ENCODE assay signal across 24 mouse cellular contexts in the genomic region with DNA sequence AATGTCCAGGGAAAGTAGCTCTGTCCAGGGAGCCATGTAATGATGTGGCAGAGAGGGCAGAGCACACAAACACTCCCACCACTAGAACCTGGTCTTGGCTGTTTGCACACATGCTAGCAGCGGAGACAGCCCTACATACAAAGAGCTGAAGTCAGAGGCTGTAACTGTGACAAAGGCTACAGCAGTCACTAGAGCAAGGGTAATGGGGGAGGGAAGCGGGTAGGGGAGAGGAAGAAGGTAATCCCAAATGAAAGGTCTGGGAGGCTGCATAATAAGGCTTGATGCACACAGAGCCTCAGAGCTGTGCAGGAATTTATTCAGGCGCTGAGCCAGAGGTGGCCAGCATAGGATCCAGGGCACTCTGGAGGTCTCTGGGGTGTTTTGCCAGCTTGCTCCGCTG.
DNase-seq lines count a peak whose midpoint lies in the region; ATAC-seq and TF ChIP-seq lines count a peak whose summit lies in the region.
"Had no signal": no experiment of that assay in that cellular context is flagged by ENCODE, and none has a peak within 500 bp of the region (broad histone marks: within the 10 kb centered on the region; RNA-seq: fewer than 3 reads in every experiment).

No protein-coding gene starts in this region.

- no peak for TF ChIP-seq CTCF in brain, embryonic 14.5 days (IDR thresholded peaks at IDR 0.05; ENCODE audit: borderline replicate concordance, extremely low read depth, insufficient read depth, insufficient read length)

- H3K27ac ChIP-seq in forebrain, embryonic 10.5 days, result peak overlapping the region; percentile 66
- H3K27ac ChIP-seq in forebrain, embryonic 13.5 days, result no peak overlapping the region
- no peak overlapping the region for H3K27ac ChIP-seq in forebrain, embryonic 15.5 days (replicated peaks)
- no peak overlapping the region; the same call in 1 of the 2 replicates for H3K27ac ChIP-seq in midbrain, embryonic 15.5 days
- H3K27ac ChIP-seq: embryonic facial prominence, embryonic 12.5 days; gastrocnemius, adult 2 months; heart, embryonic 15.5 days; hindbrain, postnatal 0 days; layer of hippocampus, adult 2 months; left cerebral cortex, adult 2 months; limb, embryonic 15.5 days; liver, embryonic 14.5 days; neural tube, embryonic 12.5 days had no signal

- peak overlapping the region; percentile 8; the same call in 1 of the 2 replicates for H3K4me3 ChIP-seq in forebrain, embryonic 10.5 days
- H3K4me3 ChIP-seq in forebrain, embryonic 13.5 days, result no peak overlapping the region
- H3K4me3 ChIP-seq in forebrain, embryonic 15.5 days, result no peak overlapping the region
- H3K4me3 ChIP-seq in midbrain, embryonic 15.5 days, result no peak overlapping the region
- H3K4me3 ChIP-seq: embryonic facial prominence, embryonic 12.5 days; gastrocnemius, adult 2 months; heart, embryonic 15.5 days; layer of hippocampus, adult 2 months; left cerebral cortex, adult 2 months; limb, embryonic 15.5 days; neural tube, embryonic 12.5 days had no signal

- H3K4me1 ChIP-seq in forebrain, embryonic 10.5 days, result peaks cover 24% of the 10 kb centered on the region
- H3K4me1 ChIP-seq in forebrain, embryonic 13.5 days, result peaks cover 15% of the 10 kb centered on the region
- H3K4me1 ChIP-seq in forebrain, embryonic 15.5 days, result peaks cover 6% of the 10 kb centered on the region; the same call in 1 of the 2 replicates
- peaks cover 16% of the 10 kb centered on the region for H3K4me1 ChIP-seq in midbrain, embryonic 15.5 days
- H3K4me1 ChIP-seq: heart, embryonic 15.5 days; neural tube, embryonic 12.5 days had no signal

- ATAC-seq in forebrain, embryonic 13.5 days, result no peak
- 0 out of 2 replicates have a peak, but pooled peaks have one; percentile 23 for ATAC-seq in forebrain, embryonic 15.5 days (replicated peaks)
- ATAC-seq in midbrain, embryonic 15.5 days (replicated peaks), result peak; percentile 55; the same call in 1 of the 2 replicates
- ATAC-seq: CD4-positive, CD25-positive, alpha-beta regulatory T cell, adult 4 months; hindbrain, postnatal 0 days; intestine, embryonic 16.5 days had no signal

- peak; percentile 36 for DNase-seq in forebrain, embryonic 10.5 days (ENCODE audit: extremely low spot score, low spot score)
- peak; percentile 76 for DNase-seq in brain, embryonic 14.5 days (ENCODE audit: low read depth)
- DNase-seq in thymus, postnatal 10 days (ENCODE audit: low spot score in 2 of 2), result no peak
- no peak for DNase-seq in ovary, postnatal 10 days (ENCODE audit: low spot score)
- DNase-seq: adrenal gland, postnatal 25 days; cerebellum, adult 11-12 months; cerebellum, postnatal 10 days; gastrocnemius, adult 2 months; heart, postnatal 36 days; kidney, postnatal 25 days; lung, embryonic 14.5 days had no signal

- H3K9me3 ChIP-seq in forebrain, embryonic 10.5 days, result no peaks in the 10 kb centered on the region
- H3K9me3 ChIP-seq in forebrain, embryonic 13.5 days (replicated peaks), result no peaks in the 10 kb centered on the region
- H3K9me3 ChIP-seq in forebrain, embryonic 15.5 days, result no peaks in the 10 kb centered on the region
- no peaks in the 10 kb centered on the region for H3K9me3 ChIP-seq in midbrain, embryonic 15.5 days
- H3K9me3 ChIP-seq: embryonic facial prominence, embryonic 12.5 days; heart, embryonic 15.5 days; limb, embryonic 15.5 days; neural tube, embryonic 12.5 days had no signal

- WGBS in forebrain, embryonic 10.5 days, result 35% methylated on average over 4 of the region's 4 CpGs
- WGBS in forebrain, embryonic 13.5 days, result 11% methylated on average over 4 of the region's 4 CpGs
- WGBS in forebrain, embryonic 15.5 days, result 16% methylated on average over 4 of the region's 4 CpGs
- WGBS in midbrain, embryonic 15.5 days, result 14% methylated on average over 4 of the region's 4 CpGs

- H3K36me3 ChIP-seq in forebrain, embryonic 10.5 days (replicated peaks), result no peaks in the 10 kb centered on the region
- no peaks in the 10 kb centered on the region for H3K36me3 ChIP-seq in forebrain, embryonic 13.5 days (ENCODE audit: poor library complexity, severe bottlenecking)
- H3K36me3 ChIP-seq in forebrain, embryonic 15.5 days, result no peaks in the 10 kb centered on the region
- no peaks in the 10 kb centered on the region for H3K36me3 ChIP-seq in midbrain, embryonic 15.5 days (replicated peaks)
- H3K36me3 ChIP-seq: embryonic facial prominence, embryonic 12.5 days; heart, embryonic 15.5 days; limb, embryonic 15.5 days; neural tube, embryonic 12.5 days had no signal

- no peak overlapping the region for H3K9ac ChIP-seq in forebrain, embryonic 13.5 days
- no peak overlapping the region for H3K9ac ChIP-seq in forebrain, embryonic 15.5 days (replicated peaks)
- no peak overlapping the region for H3K9ac ChIP-seq in midbrain, embryonic 15.5 days
- H3K9ac ChIP-seq: embryonic facial prominence, embryonic 12.5 days; heart, embryonic 15.5 days; limb, embryonic 15.5 days; liver, embryonic 14.5 days; lung, embryonic 14.5 days; neural tube, embryonic 12.5 days had no signal

- H3K27me3 ChIP-seq in forebrain, embryonic 10.5 days (ENCODE audit: poor library complexity, severe bottlenecking), result peaks cover 78% of the 10 kb centered on the region
- H3K27me3 ChIP-seq in forebrain, embryonic 13.5 days, result peaks cover 11% of the 10 kb centered on the region
- H3K27me3 ChIP-seq in forebrain, embryonic 15.5 days, result 0 out of 2 replicates have a peak, but pooled peaks cover 7% of the 10 kb centered on the region
- no peaks in the 10 kb centered on the region for H3K27me3 ChIP-seq in midbrain, embryonic 15.5 days (replicated peaks)

- no peak overlapping the region for H3K4me2 ChIP-seq in forebrain, embryonic 13.5 days
- H3K4me2 ChIP-seq in forebrain, embryonic 15.5 days (replicated peaks), result no peak overlapping the region
- no peak overlapping the region for H3K4me2 ChIP-seq in midbrain, embryonic 15.5 days
- H3K4me2 ChIP-seq: embryonic facial prominence, embryonic 12.5 days; heart, embryonic 15.5 days; limb, embryonic 15.5 days; lung, embryonic 14.5 days; neural tube, embryonic 12.5 days had no signal

- no peak for TF ChIP-seq POLR2A in brain, embryonic 14.5 days (IDR thresholded peaks at IDR 0.05; ENCODE audit: borderline replicate concordance, extremely low read depth, insufficient read depth, insufficient read length, poor library complexity, severe bottlenecking)

Comparison
In these comparisons a context has a peak if more than half of its experiments do, and no peak if none do; other contexts are left out.
1. DNase-seq: peak in forebrain, embryonic 10.5 days (single experiment) and brain, embryonic 14.5 days (single experiment); none in thymus, postnatal 10 days (0 of 2) and ovary, postnatal 10 days (single experiment).